Mouse (Mus musculus): ENCODE measurements around the gene Ccer2.

- TF ChIP-seq GATA1 (IDR thresholded peaks at IDR 0.05; ENCODE audit: borderline replicate concordance, low read length) (no peak), FLI1 (IDR thresholded peaks at IDR 0.05; ENCODE audit: low read length) (no peak)
Measured at GRCm38 (mm10) chr7:28781261-28781663, 25.3 kb downstream of the Ccer2 start.
